Mouse (Mus musculus): ENCODE measurements around the gene Fus. TPM values are rescaled to one million over a fixed set of nuclear protein-coding genes. Genes with fewer than 3 reads are reported as not detected.

Fus gene
- total RNA-seq, 2 experiments from 2014 or later, result 402 to 429 TPM

DNA sequence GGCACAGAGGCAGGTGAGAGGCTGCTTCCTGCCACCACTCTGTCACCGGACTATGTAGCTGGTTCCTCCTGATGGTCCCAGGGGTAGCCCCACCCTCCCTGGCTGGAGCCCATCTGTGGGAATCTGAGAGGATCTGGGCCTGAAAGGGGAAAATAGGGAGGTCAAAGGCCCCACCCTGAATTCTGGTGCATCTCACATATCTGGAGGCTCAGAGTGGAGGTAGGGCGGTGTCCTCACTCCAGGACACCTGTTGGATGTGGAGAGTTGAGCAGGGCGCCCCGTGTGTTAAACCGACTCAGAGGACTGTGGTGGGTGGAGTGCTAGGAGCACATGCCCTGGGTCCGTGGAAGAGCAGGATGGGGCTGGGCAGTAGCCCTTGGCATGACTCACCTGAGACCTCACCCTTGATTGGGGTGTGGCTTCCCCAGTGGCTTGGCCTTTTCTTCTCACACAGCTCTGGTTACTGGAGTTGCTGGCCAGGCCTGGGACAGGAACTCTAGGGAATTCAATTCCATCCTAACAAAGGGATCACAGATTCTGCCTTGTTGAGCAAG is 20.7 kb upstream of the Fus start, which contains the start of gene Prss36:
Gene Prss36, minus strand, starts transcription at position 256 of the 554 bp plus-strand sequence.
- no peak for DNase-seq

DNA sequence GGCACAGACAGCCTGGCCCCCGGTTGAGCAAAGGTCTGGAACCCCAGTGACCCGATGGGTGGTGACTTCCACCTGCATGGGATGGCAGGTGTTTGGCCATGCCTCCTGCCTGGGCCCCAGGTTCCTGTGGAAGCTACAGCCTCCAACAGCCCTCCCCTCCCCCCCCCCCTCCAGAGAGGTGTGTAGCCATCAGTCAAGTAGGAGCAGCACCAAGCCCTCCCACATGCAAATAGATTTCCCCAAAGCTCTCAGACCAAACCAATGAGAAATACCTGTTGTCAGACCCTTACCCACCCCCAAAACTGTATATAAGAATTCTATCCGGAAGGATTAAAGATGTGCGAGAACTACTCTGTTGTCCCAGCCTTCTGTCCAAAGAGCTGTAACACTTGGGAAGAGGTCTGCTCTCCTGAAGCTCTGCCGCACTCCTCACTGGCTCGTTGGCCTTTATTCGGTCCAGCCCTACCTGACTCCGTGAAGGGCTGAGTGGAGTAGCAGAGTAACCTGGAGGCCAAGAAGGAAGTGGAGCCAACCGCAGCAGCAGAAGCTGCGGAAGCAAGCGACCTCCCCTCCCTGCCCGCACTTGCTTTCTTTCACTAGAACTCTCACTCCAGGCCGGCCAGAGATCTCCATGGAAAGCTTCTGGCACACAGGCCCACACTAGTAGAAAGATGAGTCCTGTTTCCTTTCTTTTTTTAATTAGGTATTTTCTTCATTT is 14.2 kb upstream of the Fus start:
- DNase-seq, result no peak

DNA sequence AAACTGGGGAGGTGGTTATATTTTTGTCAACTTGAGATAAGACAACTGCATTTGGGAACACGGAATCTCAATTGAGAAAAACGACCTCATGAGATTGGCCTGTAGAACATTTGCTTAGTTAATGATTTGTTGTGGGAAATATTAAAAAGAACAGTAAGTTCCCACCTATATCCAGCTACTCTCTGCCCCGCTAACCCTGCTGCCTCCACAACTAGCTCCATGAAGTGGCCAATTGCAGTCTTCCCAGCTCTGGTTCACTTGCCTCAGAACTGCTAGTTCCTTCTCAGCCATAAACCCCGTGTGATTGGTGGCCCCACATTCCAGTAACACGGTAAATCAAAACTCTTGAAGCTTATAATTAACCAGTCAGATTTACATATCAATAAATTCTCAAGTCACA is 7.9 kb upstream of the Fus start:
- no peak for DNase-seq

DNA sequence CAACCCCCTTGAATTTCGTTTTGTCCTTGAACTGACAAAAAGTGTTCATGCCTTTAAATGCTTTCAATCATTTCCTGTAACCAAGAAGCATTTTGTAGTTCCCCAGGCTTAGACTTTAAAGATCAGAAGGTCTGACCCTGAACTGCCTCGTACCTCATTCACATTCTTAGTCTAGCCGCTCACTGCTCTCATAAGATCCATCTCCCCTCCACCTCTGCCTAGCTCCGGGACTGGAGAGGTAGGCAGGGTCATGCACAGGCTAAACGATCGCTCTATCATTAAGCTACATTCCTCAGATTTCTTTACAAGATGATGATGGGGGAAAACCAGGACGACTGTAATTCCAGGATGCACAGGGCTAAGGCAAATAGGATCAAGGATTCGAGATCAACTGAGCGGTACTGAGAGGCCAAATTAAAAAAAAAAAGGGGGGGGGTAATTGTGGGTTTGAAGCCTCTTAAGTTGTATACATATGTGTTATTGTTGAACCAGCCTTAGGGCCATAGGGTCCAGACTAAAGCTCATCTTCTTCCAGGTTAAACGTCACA is 812 bp upstream of the Fus start:
- no peak for DNase-seq

DNA sequence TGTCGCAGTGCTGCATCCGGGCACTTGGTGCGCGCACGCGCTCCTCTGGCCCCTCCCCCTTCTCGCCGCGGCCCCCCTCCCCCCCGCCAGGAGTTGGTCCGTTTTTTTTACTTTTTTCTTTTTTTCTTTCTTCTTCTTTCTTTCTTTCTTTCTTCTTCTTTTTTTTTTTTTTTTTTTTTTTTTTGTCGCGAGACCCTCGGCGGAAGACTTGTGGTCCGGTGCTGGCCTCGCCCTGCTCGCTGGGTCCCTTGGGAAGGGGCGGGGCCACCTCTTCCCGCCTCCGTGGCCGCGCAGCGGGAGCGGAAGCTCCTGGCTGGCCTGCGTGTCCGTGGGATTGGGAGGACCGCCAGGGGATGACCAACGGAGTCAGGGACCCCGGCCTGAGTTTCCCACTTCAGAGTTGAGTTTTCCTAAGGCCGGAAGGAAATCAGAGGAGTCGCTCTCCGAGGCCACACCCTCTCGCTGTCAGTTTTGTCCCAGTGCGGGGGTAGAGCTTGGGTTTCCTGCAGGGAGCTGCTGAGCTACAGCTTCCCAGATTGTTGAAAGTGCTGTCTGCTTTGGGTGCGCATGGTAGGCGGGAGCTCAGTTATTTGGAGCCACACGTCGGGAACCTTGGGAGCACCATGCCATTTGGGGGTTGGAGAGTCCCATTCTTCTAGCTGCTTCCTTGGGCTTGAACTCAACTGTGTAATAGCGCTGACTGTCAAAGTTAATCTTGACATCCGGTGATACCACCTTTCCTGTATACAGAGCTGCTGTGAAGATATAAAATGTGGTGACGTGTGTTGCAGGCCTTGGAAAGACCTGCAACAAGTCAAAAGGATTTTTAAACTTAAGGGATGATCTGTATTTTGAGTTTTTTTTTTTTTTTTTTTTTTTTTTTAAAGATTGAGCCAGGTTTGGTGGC is 918 bp downstream of the Fus start:
- peak; percentile 88 for DNase-seq

DNA sequence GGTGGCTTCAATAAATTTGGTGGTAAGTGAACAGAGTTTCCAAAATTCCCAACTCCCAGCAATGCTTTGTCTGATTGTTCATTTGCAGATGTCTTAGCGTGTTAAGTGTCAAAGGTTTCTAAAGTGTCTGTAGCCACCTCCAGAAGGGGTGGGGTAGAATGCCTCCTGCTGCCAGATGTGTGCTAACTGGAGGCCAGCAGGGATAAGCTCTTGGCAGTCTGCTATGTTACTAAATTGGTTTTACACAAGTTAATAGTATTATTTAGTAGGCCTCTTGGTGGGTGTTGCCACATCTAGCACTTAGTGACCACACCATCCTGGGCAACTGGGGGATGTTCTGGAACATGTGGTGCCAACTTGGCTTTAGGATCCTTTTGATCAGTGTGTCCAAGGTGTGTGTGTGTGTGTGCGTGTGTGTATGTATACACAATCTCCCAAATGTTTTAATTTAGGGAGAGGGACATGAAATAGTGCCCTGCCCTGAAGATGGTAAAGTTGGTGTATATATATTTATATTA is 7.2 kb downstream of the Fus start:
- no peak for DNase-seq

DNA sequence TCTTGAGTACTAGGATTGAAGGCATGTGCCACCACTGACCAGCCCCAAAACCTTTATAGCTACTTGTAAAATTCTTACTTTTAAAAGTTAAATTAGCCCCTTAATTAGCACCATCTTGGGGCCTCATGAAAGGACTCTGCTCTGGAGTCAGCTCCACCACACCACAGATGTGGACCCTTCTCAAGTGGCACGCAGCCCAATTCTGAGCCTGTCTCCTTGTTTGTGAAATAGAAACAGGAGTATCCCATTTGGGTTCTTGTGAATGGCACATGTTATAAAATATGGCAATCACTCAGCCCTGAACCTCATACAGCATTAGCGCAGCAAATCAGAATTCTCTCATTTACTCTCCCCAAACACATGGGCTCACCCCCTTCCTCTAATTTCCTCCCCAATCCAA is 11.6 kb downstream of the Fus start:
- no peak for DNase-seq

DNA sequence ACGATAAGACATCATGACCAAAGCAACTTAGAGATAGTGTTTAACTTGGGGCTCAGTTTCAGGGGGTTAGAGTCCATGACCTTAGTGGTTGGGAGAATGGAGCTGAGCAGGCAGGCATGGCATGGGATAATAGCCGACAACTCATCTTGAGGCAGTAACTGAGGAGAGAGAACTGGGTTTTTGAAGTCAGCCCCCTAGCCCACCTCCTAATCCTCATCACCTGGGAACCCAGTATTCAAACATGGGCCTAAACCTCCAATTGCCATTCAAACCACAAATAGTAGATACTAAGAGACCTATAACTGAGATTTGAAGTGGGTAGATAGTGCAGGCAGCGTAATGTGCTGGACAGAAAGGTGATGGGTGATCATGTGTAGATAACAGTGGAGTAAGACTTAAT is 13.3 kb downstream of the Fus start:
- no peak for DNase-seq

DNA sequence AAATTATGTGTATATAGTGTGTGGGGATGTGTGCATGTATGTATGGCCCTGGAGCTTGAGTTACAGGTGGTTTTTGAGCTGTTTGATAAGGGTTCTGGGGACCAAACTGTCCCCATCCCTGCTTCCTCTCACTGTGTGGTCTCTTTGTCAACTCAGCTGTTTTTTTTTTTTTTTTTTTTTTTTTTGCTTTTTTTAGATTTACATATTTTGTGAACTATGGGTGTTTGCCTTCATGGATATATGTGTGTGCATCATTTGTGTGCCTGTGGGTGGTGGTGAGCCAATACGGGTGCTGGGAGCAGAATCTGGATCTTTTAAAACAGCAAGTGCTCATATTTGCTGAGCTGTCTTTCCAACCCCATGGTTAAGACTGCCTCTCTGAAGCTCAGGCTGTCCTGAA is 21.6 kb downstream of the Fus start:
- no peak for DNase-seq

DNA sequence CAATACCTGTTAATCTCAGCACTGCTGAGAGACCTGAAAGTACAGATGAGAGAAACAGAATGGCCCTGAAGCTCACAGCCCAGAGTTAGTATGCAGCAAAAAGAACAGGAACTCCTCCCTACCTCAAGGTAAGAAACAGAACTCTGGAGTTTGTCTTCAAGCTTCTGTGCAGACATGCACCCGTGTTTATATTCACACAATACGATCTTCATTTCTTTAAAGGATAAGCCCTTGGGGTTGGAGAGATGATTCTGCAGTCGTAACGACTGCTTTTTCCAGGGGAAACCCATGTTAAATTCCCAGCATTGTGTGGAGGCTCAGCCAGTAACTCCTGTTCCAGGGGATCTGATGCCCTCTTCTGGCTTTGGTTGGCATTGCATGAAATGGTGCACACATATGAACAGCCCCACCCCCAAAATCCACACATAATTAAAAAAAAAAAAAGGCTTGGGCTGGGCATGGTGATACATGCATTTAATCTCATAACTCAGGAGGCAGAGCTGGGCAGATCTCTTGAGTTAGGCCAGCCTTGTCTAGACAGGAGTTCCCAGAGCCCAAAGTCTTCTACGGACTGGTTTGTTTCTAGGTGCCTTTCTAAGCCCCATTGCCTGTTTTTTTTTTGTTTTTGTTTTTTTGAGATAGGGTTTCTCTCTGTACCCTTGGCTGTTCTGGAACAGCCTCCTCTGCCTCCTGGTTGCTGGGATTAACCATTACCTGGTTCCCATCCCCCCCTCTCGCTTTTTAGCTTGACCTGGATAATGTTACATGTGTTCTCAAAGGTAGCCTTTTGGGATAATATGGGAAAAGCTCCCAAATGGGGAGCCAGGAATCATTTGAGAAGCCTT is 24.6 kb downstream of the Fus start:
- peak; percentile 86 for DNase-seq

DNA sequence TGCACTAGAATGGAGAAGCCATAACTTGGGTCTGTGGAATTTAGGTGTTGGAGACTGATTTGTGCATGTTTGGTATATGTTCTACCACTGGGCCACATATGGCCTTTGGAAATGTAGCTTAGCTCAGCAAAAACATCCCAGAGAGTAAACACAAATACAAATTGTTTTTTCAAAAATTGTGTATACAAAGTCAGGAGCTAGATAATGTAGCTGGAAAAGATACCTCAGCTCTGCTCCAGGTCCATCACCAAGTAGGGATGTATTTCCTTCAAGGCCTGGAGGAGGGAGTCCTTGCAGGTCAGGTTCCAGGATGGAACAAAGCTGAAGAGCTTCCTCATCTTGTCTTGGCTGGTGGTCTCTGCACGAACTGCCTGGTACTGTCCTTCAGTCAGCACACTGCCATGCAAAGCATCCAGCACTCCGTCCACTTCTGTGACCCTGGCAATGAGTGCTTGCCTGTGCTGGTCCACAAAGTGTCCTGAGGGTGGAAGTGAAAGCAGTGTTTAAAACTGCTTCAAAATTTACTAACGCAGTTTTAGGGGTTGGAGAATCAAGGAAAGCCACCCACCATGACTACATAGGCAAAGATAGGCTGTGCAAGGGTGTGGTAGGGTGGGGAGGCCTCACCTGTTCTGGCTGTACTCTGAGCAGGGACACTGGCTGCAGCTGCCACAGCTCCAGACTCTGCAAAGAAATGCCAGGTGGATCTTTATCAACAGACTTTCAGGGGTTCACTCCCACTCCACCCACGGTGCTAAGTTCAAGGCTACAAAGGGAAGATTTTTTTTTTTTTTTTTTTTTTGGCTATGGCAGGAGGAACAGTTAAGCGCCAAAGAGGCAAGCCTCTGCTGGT is 25.5 kb downstream of the Fus start:
- no peak for DNase-seq

DNA sequence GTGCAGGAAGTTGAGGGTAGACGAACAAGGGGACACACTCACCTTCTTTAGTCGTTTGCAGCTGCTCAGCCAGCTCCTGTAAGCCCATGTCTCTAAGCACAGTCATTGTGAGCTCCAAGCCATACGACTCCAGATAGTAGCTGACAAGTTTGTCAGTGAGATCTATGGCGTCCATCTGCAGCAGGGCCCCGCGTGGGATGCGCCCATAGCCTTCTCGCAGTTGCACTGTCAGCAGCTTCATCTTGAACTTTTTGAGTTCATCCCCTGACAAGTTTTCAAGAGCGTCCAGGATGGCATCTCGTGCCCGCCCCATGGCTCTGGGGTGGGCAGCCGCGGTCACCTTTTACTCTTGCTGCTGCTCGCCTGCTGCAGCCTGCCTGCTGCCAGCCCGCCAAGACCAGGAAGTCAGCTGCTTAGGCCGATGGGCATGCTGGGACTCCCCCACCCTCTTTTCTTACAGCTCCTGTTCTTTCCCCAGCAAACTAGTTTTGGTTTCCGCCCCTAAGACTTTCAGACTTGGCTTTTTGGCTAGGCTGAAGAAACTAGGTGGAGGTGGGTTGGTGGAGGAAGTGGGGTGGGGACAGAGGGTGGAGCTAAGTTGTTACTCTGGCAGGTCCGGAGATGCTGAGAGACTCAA is 26.2 kb downstream of the Fus start, which contains the start of gene Pycard:
Gene Pycard, minus strand, starts transcription at position 527 of the 637 bp plus-strand sequence.
- DNase-seq, result peak; percentile 48

DNA sequence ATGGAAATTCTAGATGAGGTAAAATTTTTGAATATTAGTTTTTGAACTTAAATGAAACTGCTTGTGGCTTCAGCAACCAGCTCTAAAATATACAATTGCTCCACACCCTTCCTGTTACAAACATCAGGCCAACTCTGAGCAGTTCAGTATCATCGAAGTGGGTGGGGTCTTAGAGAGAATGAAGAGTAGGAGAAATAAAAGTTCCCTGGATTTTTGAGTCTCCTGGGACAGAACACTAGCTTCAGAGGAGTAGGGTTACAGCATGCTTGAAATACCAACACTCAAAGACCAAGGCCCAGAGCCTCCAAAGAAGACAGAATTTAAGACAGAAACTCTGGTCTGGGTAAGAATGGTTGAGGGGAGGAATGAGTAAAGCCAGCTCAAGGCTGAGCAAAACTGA is 32.2 kb downstream of the Fus start:
- DNase-seq, result no peak

DNA sequence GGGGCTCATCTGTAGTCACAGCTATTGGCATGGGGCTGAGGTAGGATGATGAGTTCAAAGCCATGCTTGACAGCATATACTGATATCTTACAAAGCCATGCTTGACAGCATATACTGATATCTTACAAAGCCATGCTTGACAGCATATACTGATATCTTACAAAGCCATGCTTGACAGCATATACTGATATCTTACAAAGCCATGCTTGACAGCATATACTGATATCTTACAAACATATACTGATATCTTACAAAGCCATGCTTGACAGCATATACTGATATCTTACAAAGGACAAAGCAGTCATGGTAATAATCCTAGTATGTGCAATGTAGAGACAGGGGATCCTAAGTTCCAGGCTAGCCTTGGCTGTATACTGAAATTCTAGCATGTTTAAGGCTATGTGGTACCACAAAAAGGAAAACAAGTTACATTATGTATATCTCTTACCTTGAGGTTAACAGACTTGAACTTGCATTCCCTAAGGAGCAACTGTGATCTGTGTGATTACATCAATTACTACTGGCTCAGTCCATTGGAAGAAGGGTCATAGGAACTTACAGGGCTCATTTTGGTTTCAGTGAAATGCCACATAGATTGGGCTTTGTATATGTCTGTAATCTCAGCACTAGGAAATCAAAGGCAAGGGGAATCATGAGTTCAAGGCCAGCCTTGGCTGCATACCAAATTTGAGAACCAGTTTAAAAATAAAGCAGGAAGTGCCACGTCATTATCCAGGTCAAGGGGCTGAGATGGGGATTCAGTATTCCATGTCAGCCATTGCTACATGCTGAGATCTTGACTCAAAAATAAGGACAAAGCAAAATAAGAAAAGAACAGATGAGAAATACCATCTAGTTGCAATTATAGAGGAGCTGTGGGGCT is 33.1 kb downstream of the Fus start:
- DNase-seq, result no peak

DNA sequence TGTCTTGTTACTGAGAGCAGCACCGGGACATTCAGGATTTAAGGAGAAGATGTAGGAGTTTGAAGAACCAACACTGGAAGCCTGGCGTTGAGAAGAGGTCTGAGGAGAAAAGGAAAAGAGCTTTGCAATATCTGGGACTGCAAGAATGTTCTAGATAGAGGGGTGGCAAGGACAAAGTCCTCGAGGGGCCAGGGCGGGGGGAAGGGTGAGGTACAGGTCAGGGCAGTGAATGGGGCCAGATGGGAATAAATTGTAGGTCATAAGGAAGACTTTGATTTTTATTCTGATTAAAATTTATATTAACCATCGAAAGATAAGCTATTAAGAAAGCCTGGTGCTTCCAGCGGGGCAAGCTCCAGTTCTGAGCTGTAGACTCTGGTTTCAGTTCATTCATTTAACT is 35.8 kb downstream of the Fus start:
- DNase-seq, result no peak

DNA sequence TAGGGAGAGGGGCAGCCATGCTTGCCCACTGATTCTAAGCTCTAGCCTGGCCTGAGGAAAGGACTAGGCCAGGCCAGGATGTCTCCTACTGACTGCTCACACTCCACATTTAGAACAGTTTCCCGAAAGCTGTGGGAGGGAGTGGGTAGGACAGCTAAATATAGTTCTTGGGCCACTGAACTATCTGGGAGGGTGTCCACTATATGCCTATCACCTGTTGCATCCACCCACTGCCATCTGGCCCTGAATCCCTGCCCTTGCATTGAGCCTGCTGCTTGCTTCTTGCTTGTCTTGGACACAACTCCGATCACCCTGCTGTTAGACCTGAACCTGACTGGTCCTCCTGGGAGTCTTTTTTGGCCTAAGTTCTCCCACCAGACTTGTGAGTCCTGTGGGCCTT is 36.4 kb downstream of the Fus start, which contains the start of gene Trim72:
Gene Trim72, plus strand, starts transcription at position 262 of the 400 bp plus-strand sequence.
- DNase-seq, result peak; percentile 49

DNA sequence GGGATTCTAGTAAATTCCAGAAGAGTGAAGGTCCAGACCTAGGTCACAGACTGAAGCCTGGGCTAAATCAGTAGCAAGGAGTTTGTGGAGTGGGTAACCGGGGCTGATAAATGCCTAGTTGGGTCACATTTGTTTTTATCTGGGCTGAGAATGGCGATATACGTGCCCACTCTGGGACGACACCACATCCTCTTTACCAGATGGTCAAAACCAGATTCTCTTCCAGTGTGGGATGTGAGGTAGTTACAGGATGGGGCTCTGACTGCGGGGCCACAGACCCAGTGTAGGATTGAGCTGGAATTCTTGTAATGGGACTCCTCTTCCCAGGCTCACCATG is 36.9 kb downstream of the Fus start:
- DNase-seq, result no peak

DNA sequence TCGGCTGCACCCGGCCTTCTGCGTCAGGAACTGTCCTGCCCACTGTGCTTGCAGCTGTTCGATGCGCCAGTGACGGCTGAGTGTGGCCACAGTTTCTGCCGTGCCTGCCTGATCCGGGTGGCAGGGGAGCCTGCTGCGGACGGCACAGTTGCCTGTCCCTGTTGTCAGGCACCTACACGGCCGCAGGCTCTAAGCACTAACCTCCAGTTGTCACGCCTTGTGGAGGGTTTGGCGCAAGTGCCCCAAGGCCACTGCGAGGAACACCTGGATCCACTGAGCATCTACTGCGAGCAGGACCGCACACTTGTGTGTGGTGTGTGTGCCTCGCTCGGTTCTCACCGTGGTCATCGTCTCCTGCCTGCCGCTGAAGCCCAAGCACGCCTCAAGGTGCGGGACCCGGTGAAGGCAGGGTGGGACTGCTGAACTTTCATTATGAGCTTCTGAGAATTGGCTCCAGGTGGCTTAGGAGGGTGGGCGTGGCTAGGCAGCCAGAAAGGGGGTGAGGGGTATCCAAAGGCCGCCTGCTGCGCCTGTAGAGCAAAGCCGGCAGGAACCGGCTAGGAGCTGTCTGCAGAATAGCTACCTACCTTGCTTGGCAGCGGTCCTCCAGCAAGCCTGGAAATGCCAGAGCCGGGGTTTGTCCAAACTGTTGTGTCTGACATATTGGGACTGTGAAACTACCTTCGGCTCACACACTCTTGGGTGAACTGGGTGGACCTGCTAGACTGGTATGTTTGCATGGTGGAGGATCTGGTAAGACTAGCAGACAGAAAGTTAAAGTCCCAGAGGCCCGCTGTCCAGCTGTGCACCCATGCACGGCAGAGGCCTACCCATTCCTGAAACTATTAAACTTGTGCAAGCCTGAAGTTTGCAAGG is 37.5 kb downstream of the Fus start:
- DNase-seq, result peak; percentile 47
